8 mouse cellular contexts compared by ENCODE assay signal in the genomic region with DNA sequence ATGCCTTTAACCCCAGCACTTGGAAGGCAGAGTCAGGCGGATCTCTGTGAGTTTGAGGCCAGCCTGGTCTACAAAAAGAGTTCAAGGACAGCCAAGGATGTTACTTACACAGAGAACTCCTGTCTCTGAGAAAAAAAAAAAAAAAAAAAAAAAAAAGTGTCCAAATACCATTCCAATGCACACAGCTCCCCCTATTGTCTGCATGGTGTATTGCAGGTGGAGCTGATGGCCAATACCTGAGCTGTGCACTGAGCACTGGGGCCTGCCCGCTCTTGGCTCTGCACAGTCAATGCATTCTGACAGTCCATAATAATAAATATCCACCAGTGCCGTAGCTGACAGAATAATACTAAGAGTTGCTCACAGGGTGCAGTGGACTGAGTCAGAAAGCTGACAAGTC. TPM values are rescaled to one million over a fixed set of nuclear protein-coding genes. Genes with fewer than 3 reads are reported as not detected.
DNase-seq lines count a peak whose midpoint lies in the region; ATAC-seq and TF ChIP-seq lines count a peak whose summit lies in the region.
"Had no signal": no experiment of that assay in that cellular context is flagged by ENCODE, and none has a peak within 500 bp of the region (broad histone marks: within the 10 kb centered on the region; RNA-seq: fewer than 3 reads in every experiment).

No protein-coding gene starts in this region.

- DNase-seq in liver, adult 2 months (ENCODE audit: extremely low read depth, low read depth, low spot score), result peak; percentile 39
- DNase-seq in liver, embryonic 11.5 days (ENCODE audit: low spot score), result no peak
- peak; percentile 91 for DNase-seq in R1 (ENCODE audit: low read depth, low spot score)
- peak; percentile 74 to 78 for DNase-seq in cerebellum, adult 18-20 months
- peak; percentile 87 for DNase-seq in induced T-regulatory cell, adult 2 months (ENCODE audit: low read depth)
- peak; percentile 24 for DNase-seq in limb, embryonic 14.5 days (ENCODE audit: low spot score)
- peak; percentile 60 for DNase-seq in right cerebral cortex, postnatal 4 days

- H3K27me3 ChIP-seq in liver, adult 2 months (ENCODE audit: control insufficient read depth, insufficient read depth, low read length), result no peaks in the 10 kb centered on the region
- H3K27me3 ChIP-seq in liver, embryonic 11.5 days (replicated peaks; ENCODE audit: control insufficient read depth, insufficient read depth, low read length), result peaks cover 13% of the 10 kb centered on the region
- no peaks in the 10 kb centered on the region for H3K27me3 ChIP-seq in limb, embryonic 14.5 days (ENCODE audit: control insufficient read depth, insufficient read depth, low read length)
- H3K27me3 ChIP-seq: hindbrain, embryonic 15.5 days had no signal

- 69% methylated on average over 3 of the region's 3 CpGs for WGBS in liver, adult 2 months
- 34% methylated on average over 3 of the region's 3 CpGs for WGBS in liver, embryonic 11.5 days
- 51% methylated on average over 3 of the region's 3 CpGs for WGBS in limb, embryonic 14.5 days

- H3K4me3 ChIP-seq in liver, adult 2 months (ENCODE audit: insufficient read depth, low read depth, low read length), result no peak overlapping the region
- H3K4me3 ChIP-seq in liver, embryonic 11.5 days (ENCODE audit: low read depth, low read length), result no peak overlapping the region
- no peak overlapping the region for H3K4me3 ChIP-seq in limb, embryonic 14.5 days (replicated peaks; ENCODE audit: low read length)
- H3K4me3 ChIP-seq: hindbrain, embryonic 15.5 days had no signal

- no peak overlapping the region for H3K9ac ChIP-seq in liver, adult 2 months (ENCODE audit: low read depth, low read length)
- H3K9ac ChIP-seq in liver, embryonic 11.5 days (ENCODE audit: low read depth, low read length), result no peak overlapping the region
- no peak overlapping the region for H3K9ac ChIP-seq in limb, embryonic 14.5 days (ENCODE audit: low read depth, low read length, severe bottlenecking)
- H3K9ac ChIP-seq: hindbrain, embryonic 15.5 days had no signal

- no peak for ATAC-seq in liver, embryonic 11.5 days (replicated peaks; ENCODE audit: low FRiP score)
- no peak for ATAC-seq in limb, embryonic 14.5 days (ENCODE audit: low FRiP score, low read depth)

- TF ChIP-seq POLR2A in liver, adult 2 months (IDR thresholded peaks at IDR 0.05; ENCODE audit: extremely low read depth, insufficient read depth, low read length), result no peak
- no peak for TF ChIP-seq POLR2A in limb, embryonic 14.5 days (IDR thresholded peaks at IDR 0.05; ENCODE audit: borderline replicate concordance, extremely low read depth, insufficient read depth, insufficient read length)

- H3K9me3 ChIP-seq in liver, embryonic 11.5 days (ENCODE audit: control insufficient read depth, low read length), result no peaks in the 10 kb centered on the region
- no peaks in the 10 kb centered on the region for H3K9me3 ChIP-seq in limb, embryonic 14.5 days (ENCODE audit: control insufficient read depth, low read length)
- H3K9me3 ChIP-seq: hindbrain, embryonic 15.5 days had no signal

- peaks cover 6% of the 10 kb centered on the region; the same call in 1 of the 2 replicates for H3K4me1 ChIP-seq in liver, adult 2 months (ENCODE audit: control insufficient read depth, insufficient read depth, low read length)
- H3K4me1 ChIP-seq in liver, embryonic 11.5 days (replicated peaks; ENCODE audit: control insufficient read depth, insufficient read depth, low read length), result peaks cover 11% of the 10 kb centered on the region
- peaks cover 8% of the 10 kb centered on the region for H3K4me1 ChIP-seq in limb, embryonic 14.5 days (ENCODE audit: control insufficient read depth, insufficient read depth, low read length)

- H3K4me2 ChIP-seq in liver, embryonic 11.5 days, result no peak overlapping the region
- H3K4me2 ChIP-seq in limb, embryonic 14.5 days (replicated peaks; ENCODE audit: low read depth, low read length, severe bottlenecking), result no peak overlapping the region
- H3K4me2 ChIP-seq: hindbrain, embryonic 15.5 days had no signal

- H3K36me3 ChIP-seq in liver, adult 2 months (ENCODE audit: control insufficient read depth, insufficient read depth, low read length), result no peaks in the 10 kb centered on the region
- H3K36me3 ChIP-seq in liver, embryonic 11.5 days (ENCODE audit: control insufficient read depth, insufficient read depth, low read length), result peaks cover under 1% of the 10 kb centered on the region; the same call in 1 of the 2 replicates
- peaks cover 3% of the 10 kb centered on the region for H3K36me3 ChIP-seq in limb, embryonic 14.5 days (ENCODE audit: control insufficient read depth, insufficient read depth, low read length)
- H3K36me3 ChIP-seq: hindbrain, embryonic 15.5 days had no signal

- peaks cover 3% of the 10 kb centered on the region; the same call in 1 of the 2 replicates for H3K79me2 ChIP-seq in liver, adult 2 months (ENCODE audit: control insufficient read depth, insufficient read depth, low read length)

- TF ChIP-seq CTCF in liver, adult 2 months (IDR thresholded peaks at IDR 0.05; ENCODE audit: low read depth, low read length), result peak; percentile 76

- H3K27ac ChIP-seq in liver, adult 2 months (replicated peaks; ENCODE audit: insufficient read depth, low read depth, low read length), result no peak overlapping the region
- H3K27ac ChIP-seq in liver, embryonic 11.5 days (ENCODE audit: low read depth, low read length), result no peak overlapping the region
- H3K27ac ChIP-seq in limb, embryonic 14.5 days (replicated peaks; ENCODE audit: low read depth, low read length), result no peak overlapping the region
- H3K27ac ChIP-seq: hindbrain, embryonic 15.5 days had no signal

RNA-seq across cellular contexts. Expression of a gene that starts 2.2 kb away (rescaled TPM):
- total RNA-seq in liver, adult 2 months (2014; rRNA removed), result 0.28 TPM in 1 of 2 replicates, not detected in the other
- not detected in 2 replicates for polyA plus RNA-seq in liver, adult 2 months (2012; rRNA removed)
- 0.29 TPM in 1 of 2 replicates, not detected in the other for polyA plus RNA-seq in liver, embryonic 11.5 days (2014; fragmentation: Nextera tagmentation; extraction: Ambion mirVana)
- 0.60 and 0.63 TPM in 2 replicates for polyA plus RNA-seq in limb, embryonic 14.5 days (2012; rRNA removed)
- 0.55 and 1.1 TPM in 2 replicates for polyA plus RNA-seq in limb, embryonic 14.5 days (2014; fragmentation: Nextera tagmentation; extraction: Ambion mirVana)

RNA-seq across cellular contexts. Expression of a gene that starts 3.9 kb away (rescaled TPM):
- total RNA-seq in liver, adult 2 months (2014; rRNA removed), result 10.9 and 14.3 TPM in 2 replicates
- polyA plus RNA-seq in liver, adult 2 months (2012; rRNA removed), result 51.5 and 52.3 TPM in 2 replicates
- polyA plus RNA-seq in liver, embryonic 11.5 days (2014; fragmentation: Nextera tagmentation; extraction: Ambion mirVana), result 68.2 and 69.3 TPM in 2 replicates
- polyA plus RNA-seq in limb, embryonic 14.5 days (2012; rRNA removed), result 55.6 and 62.0 TPM in 2 replicates
- 51.8 and 54.9 TPM in 2 replicates for polyA plus RNA-seq in limb, embryonic 14.5 days (2014; fragmentation: Nextera tagmentation; extraction: Ambion mirVana)

RNA-seq across cellular contexts. Expression of a gene that starts 17.3 kb away (rescaled TPM):
- total RNA-seq in liver, adult 2 months (2014; rRNA removed), result 0.07 and 0.09 TPM in 2 replicates
- polyA plus RNA-seq in liver, adult 2 months (2012; rRNA removed), result 0.07 and 0.10 TPM in 2 replicates
- 1.3 and 1.5 TPM in 2 replicates for polyA plus RNA-seq in liver, embryonic 11.5 days (2014; fragmentation: Nextera tagmentation; extraction: Ambion mirVana)
- polyA plus RNA-seq in limb, embryonic 14.5 days (2012; rRNA removed), result 12.9 and 13.5 TPM in 2 replicates
- 4.9 and 5.6 TPM in 2 replicates for polyA plus RNA-seq in limb, embryonic 14.5 days (2014; fragmentation: Nextera tagmentation; extraction: Ambion mirVana)

RNA-seq across cellular contexts. Expression of a gene that starts 32.8 kb away (rescaled TPM):
- total RNA-seq in liver, adult 2 months (2014; rRNA removed), result 0.65 and 1.7 TPM in 2 replicates
- polyA plus RNA-seq in liver, adult 2 months (2012; rRNA removed), result 0.66 and 0.86 TPM in 2 replicates
- polyA plus RNA-seq in liver, embryonic 11.5 days (2014; fragmentation: Nextera tagmentation; extraction: Ambion mirVana), result 0.22 and 0.32 TPM in 2 replicates
- 2.1 and 3.3 TPM in 2 replicates for polyA plus RNA-seq in limb, embryonic 14.5 days (2012; rRNA removed)
- 1.0 and 1.4 TPM in 2 replicates for polyA plus RNA-seq in limb, embryonic 14.5 days (2014; fragmentation: Nextera tagmentation; extraction: Ambion mirVana)

RNA-seq across cellular contexts. Expression of a gene that starts 42.0 kb away (rescaled TPM):
- total RNA-seq in liver, adult 2 months (2014; rRNA removed), result not detected in 2 replicates
- polyA plus RNA-seq in liver, adult 2 months (2012; rRNA removed), result not detected in 2 replicates
- polyA plus RNA-seq in liver, embryonic 11.5 days (2014; fragmentation: Nextera tagmentation; extraction: Ambion mirVana), result 0.73 and 0.78 TPM in 2 replicates
- polyA plus RNA-seq in limb, embryonic 14.5 days (2012; rRNA removed), result 1.1 TPM in 1 of 2 replicates, not detected in the other
- polyA plus RNA-seq in limb, embryonic 14.5 days (2014; fragmentation: Nextera tagmentation; extraction: Ambion mirVana), result 0.61 and 1.1 TPM in 2 replicates
